8 mouse cellular contexts compared by ENCODE assay signal in genomic region chr8:121108657-121109056, GRCm38 (mm10). TPM values are rescaled to one million over a fixed set of nuclear protein-coding genes. Genes with fewer than 3 reads are reported as not detected.
DNase-seq lines count a peak whose midpoint lies in the region; ATAC-seq and TF ChIP-seq lines count a peak whose summit lies in the region.

No protein-coding gene starts in this region.

- peaks cover 3 to 29% of the 10 kb centered on the region in 2 experiments; a peak in 3 of 4 replicates for H3K4me1 ChIP-seq in heart, embryonic 14.5 days (ENCODE audit: control insufficient read depth in 2 of 2, insufficient read depth in 2 of 2, low read length in 2 of 2)
- H3K4me1 ChIP-seq in ES-E14 (ENCODE audit: control insufficient read depth in 2 of 2, insufficient read depth in 2 of 2, low read length in 2 of 2, poor library complexity in 1 of 2), result peaks cover 0 to 2% of the 10 kb centered on the region in 2 experiments; a peak in 1 of 4 replicates
- H3K4me1 ChIP-seq in hindbrain, embryonic 10.5 days (replicated peaks), result peaks cover 30% of the 10 kb centered on the region
- peaks cover 34% of the 10 kb centered on the region for H3K4me1 ChIP-seq in midbrain, embryonic 10.5 days

- no peak for ATAC-seq in heart, embryonic 14.5 days (ENCODE audit: insufficient number of reproducible peaks, insufficient read depth, low FRiP score, low read depth)

- H3K36me3 ChIP-seq in heart, embryonic 14.5 days (ENCODE audit: control insufficient read depth, insufficient read depth, low read length), result peaks cover 20% of the 10 kb centered on the region
- H3K36me3 ChIP-seq in ES-E14 (ENCODE audit: control insufficient read depth, insufficient read depth, low read length, poor library complexity, severe bottlenecking), result peaks cover 10% of the 10 kb centered on the region
- H3K36me3 ChIP-seq in hindbrain, embryonic 10.5 days, result peaks cover 26% of the 10 kb centered on the region
- peaks cover 29% of the 10 kb centered on the region for H3K36me3 ChIP-seq in midbrain, embryonic 10.5 days

- H3K4me2 ChIP-seq in heart, embryonic 14.5 days (ENCODE audit: low read length), result peak overlapping the region; percentile 90

- 20% methylated on average over 5 of the region's 5 CpGs for WGBS in heart, embryonic 14.5 days
- WGBS in hindbrain, embryonic 10.5 days, result 13% methylated on average over 5 of the region's 5 CpGs
- WGBS in midbrain, embryonic 10.5 days, result 19% methylated on average over 5 of the region's 5 CpGs

- in situ Hi-C loops in ES-E14 (cut with MboI; ENCODE audit: low sequenced_read_pairs in 2 of 2, unreplicated experiment in 2 of 2), result no loop called here

- intact Hi-C loops in heart, postnatal 14 days (cut with DNase I), result loop anchor here (10.0 kb wide), 1 partner anchor 576 kb away; no protein-coding TSS in a partner anchor

- DNase-seq in heart, postnatal 14 days, result no peak
- DNase-seq in ES-E14 (ENCODE audit: low read depth, low spot score), result no peak
- peak; percentile 11 for DNase-seq in hindbrain, embryonic 10.5 days (ENCODE audit: low spot score)
- no peak for DNase-seq in midbrain, embryonic 10.5 days (ENCODE audit: low spot score)
- no peak for DNase-seq in cerebellum, adult 9-10 months
- DNase-seq in right cerebral cortex, postnatal 36 days (ENCODE audit: low spot score in 2 of 2), result no peak
- DNase-seq in urinary bladder, postnatal 4 days (ENCODE audit: low spot score in 2 of 2), result no peak

- H3K27me3 ChIP-seq in heart, embryonic 14.5 days (ENCODE audit: control insufficient read depth, insufficient read depth, low read length), result peaks cover 5% of the 10 kb centered on the region
- H3K27me3 ChIP-seq in hindbrain, embryonic 10.5 days (ENCODE audit: insufficient read depth, poor library complexity, severe bottlenecking), result peaks cover 46% of the 10 kb centered on the region
- H3K27me3 ChIP-seq in midbrain, embryonic 10.5 days (ENCODE audit: low read depth, poor library complexity, severe bottlenecking), result peaks cover 48% of the 10 kb centered on the region

- peak overlapping the region in 1 of 2 experiments; percentile 17; a peak in 3 of 4 replicates for H3K27ac ChIP-seq in heart, embryonic 14.5 days (replicated peaks in 1 of 2; ENCODE audit: control insufficient read depth in 1 of 2, insufficient read depth in 1 of 2, low read depth in 2 of 2, low read length in 2 of 2)
- no peak overlapping the region for H3K27ac ChIP-seq in ES-E14 (ENCODE audit: insufficient read depth, low read depth, low read length, poor library complexity, severe bottlenecking)
- H3K27ac ChIP-seq in hindbrain, embryonic 10.5 days, result peak overlapping the region; percentile 92
- H3K27ac ChIP-seq in midbrain, embryonic 10.5 days (replicated peaks), result peak overlapping the region; percentile 93

- peak overlapping the region; percentile 92 for H3K9ac ChIP-seq in heart, embryonic 14.5 days (ENCODE audit: low read length)
- peak overlapping the region; percentile 70 for H3K9ac ChIP-seq in ES-E14 (ENCODE audit: insufficient read depth, low read depth, low read length, poor library complexity, severe bottlenecking)

- H3K4me3 ChIP-seq in heart, embryonic 14.5 days (ENCODE audit: control insufficient read depth in 1 of 2, insufficient read depth in 1 of 2, low read depth in 1 of 2, low read length in 2 of 2), result peak overlapping the region; percentile 63 to 94
- peak overlapping the region; percentile 82 to 91 for H3K4me3 ChIP-seq in ES-E14 (ENCODE audit: insufficient read depth in 1 of 2, low read depth in 1 of 2, low read length in 2 of 2, poor library complexity in 1 of 2, severe bottlenecking in 1 of 2)
- H3K4me3 ChIP-seq in hindbrain, embryonic 10.5 days, result peak overlapping the region; percentile 80
- peak overlapping the region; percentile 97 for H3K4me3 ChIP-seq in midbrain, embryonic 10.5 days

- H3K9me3 ChIP-seq in heart, embryonic 14.5 days (ENCODE audit: control insufficient read depth, low read length), result no peaks in the 10 kb centered on the region
- no peaks in the 10 kb centered on the region for H3K9me3 ChIP-seq in ES-E14 (ENCODE audit: control insufficient read depth, insufficient read depth, low read depth, low read length)
- no peaks in the 10 kb centered on the region for H3K9me3 ChIP-seq in hindbrain, embryonic 10.5 days
- no peaks in the 10 kb centered on the region for H3K9me3 ChIP-seq in midbrain, embryonic 10.5 days (replicated peaks)

TF ChIP-seq in ES-E14, 5 proteins besides CTCF, POLR2A, EP300 and RAD21:
- TF ChIP-seq ZC3H11A (IDR thresholded peaks at IDR 0.05; ENCODE audit: borderline replicate concordance, low read depth, low read length), result no peak
- TF ChIP-seq ZNF384 (IDR thresholded peaks at IDR 0.05; ENCODE audit: low read depth, low read length), result no peak
- TF ChIP-seq CHD2 (IDR thresholded peaks at IDR 0.05; ENCODE audit: low read depth, low read length), result no peak
- TF ChIP-seq HCFC1 (IDR thresholded peaks at IDR 0.05; ENCODE audit: borderline replicate concordance, insufficient read depth, low read length), result no peak
- no peak for TF ChIP-seq MAFK (IDR thresholded peaks at IDR 0.05; ENCODE audit: insufficient read depth, low read depth, low read length)

RNA-seq across cellular contexts. Expression of gene Mthfsd, which starts 0.5 kb away (rescaled TPM):
- polyA plus RNA-seq in heart, embryonic 14.5 days (2014; fragmentation: Nextera tagmentation; extraction: Ambion mirVana), result 37.4 and 41.1 TPM in 2 replicates
- total RNA-seq in heart, postnatal 14 days (2021), result 10 to 100 TPM; 13.5 to 17.3 TPM
- total RNA-seq in ES-E14 (2012; rRNA removed), result 31.6 and 35.8 TPM in 2 replicates
- polyA plus RNA-seq in hindbrain, embryonic 10.5 days (2016; fragmentation: Nextera tagmentation; extraction: Ambion mirVana), result 60.5 and 68.2 TPM in 2 replicates
- 66.3 and 66.8 TPM in 2 replicates for polyA plus RNA-seq in midbrain, embryonic 10.5 days (2016; fragmentation: Nextera tagmentation; extraction: Ambion mirVana)

RNA-seq across cellular contexts. Expression of gene Foxc2, which starts 7.3 kb away (rescaled TPM):
- 5.9 and 6.4 TPM in 2 replicates for polyA plus RNA-seq in heart, embryonic 14.5 days (2014; fragmentation: Nextera tagmentation; extraction: Ambion mirVana)
- 1 to 10 TPM; 2.4 to 2.6 TPM for total RNA-seq in heart, postnatal 14 days (2021)
- total RNA-seq in ES-E14 (2012; rRNA removed), result 0.11 and 0.27 TPM in 2 replicates
- polyA plus RNA-seq in hindbrain, embryonic 10.5 days (2016; fragmentation: Nextera tagmentation; extraction: Ambion mirVana), result 7.0 and 13.7 TPM in 2 replicates
- polyA plus RNA-seq in midbrain, embryonic 10.5 days (2016; fragmentation: Nextera tagmentation; extraction: Ambion mirVana), result 5.1 and 6.1 TPM in 2 replicates

RNA-seq across cellular contexts. Expression of gene Foxl1, which starts 19.1 kb away (rescaled TPM):
- 0.16 and 0.32 TPM in 2 replicates for polyA plus RNA-seq in heart, embryonic 14.5 days (2014; fragmentation: Nextera tagmentation; extraction: Ambion mirVana)
- total RNA-seq in heart, postnatal 14 days (2021), result under 1 TPM; 0.12 to 0.17 TPM
- 0.09 TPM in 1 of 2 replicates, not detected in the other for total RNA-seq in ES-E14 (2012; rRNA removed)
- 1.6 and 3.5 TPM in 2 replicates for polyA plus RNA-seq in hindbrain, embryonic 10.5 days (2016; fragmentation: Nextera tagmentation; extraction: Ambion mirVana)
- polyA plus RNA-seq in midbrain, embryonic 10.5 days (2016; fragmentation: Nextera tagmentation; extraction: Ambion mirVana), result 1.1 TPM in 2 replicates

RNA-seq across cellular contexts. Expression of gene Foxf1, which starts 24.5 kb away (rescaled TPM):
- 0.80 TPM in 1 of 2 replicates, not detected in the other for polyA plus RNA-seq in heart, embryonic 14.5 days (2014; fragmentation: Nextera tagmentation; extraction: Ambion mirVana)
- total RNA-seq in heart, postnatal 14 days (2021), result under 1 TPM; 0.17 to 0.22 TPM
- total RNA-seq in ES-E14 (2012; rRNA removed), result 0.37 and 1.1 TPM in 2 replicates
- 3.9 and 4.9 TPM in 2 replicates for polyA plus RNA-seq in hindbrain, embryonic 10.5 days (2016; fragmentation: Nextera tagmentation; extraction: Ambion mirVana)
- 0.17 and 1.1 TPM in 2 replicates for polyA plus RNA-seq in midbrain, embryonic 10.5 days (2016; fragmentation: Nextera tagmentation; extraction: Ambion mirVana)
